Mouse (Mus musculus): ENCODE measurements around the gene Slc3a1. TPM values are rescaled to one million over a fixed set of nuclear protein-coding genes. Genes with fewer than 3 reads are reported as not detected.

Gene Slc3a1
- total RNA-seq (2021): under 1 TPM in 1 of 2 experiments, not detected in 1; 0.22 TPM

DNA sequence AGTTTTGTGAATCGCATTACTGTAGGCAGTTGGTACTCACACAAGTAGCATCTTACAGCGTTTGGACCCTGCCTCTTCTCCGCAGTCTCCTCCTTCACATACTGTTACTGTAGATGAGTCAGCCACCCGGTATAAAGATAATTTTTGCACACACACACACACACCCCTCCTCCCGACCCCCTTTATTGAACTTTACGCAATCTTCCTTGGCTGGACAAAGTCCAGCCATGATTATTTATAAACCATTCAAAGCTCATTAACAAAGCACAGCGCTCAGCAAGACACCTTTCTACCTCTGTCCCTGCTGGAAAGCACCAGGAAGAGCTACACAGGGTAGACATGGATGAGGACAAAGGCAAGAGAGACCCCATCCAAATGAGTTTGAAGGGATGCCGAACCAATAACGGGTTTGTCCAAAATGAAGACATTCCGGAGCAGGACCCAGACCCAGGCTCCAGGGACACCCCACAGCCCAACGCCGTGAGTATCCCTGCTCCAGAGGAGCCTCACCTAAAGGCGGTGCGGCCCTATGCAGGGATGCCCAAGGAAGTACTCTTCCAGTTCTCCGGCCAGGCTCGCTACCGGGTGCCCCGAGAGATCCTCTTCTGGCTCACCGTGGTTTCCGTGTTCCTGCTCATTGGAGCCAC, at the start of gene Slc3a1:
Slc3a1 (plus strand) TSS at position 284 of the 647 bp plus-strand sequence.
- intact Hi-C loops (cut with DNase I): no loop called here
- DNase-seq: no peak

GRCm38 (mm10) chr17:84981721-84982120, 46.5 kb upstream of the Slc3a1 start:
- no peak for DNase-seq
- intact Hi-C loops (cut with DNase I): no loop called here

GRCm38 (mm10) chr17:84982735-84983134, 45.4 kb upstream of the Slc3a1 start:
- DNase-seq: no peak
- intact Hi-C loops (cut with DNase I): no loop called here

- intact Hi-C loops (cut with DNase I): no loop called here
- DNase-seq: no peak
Measured at GRCm38 (mm10) chr17:84986368-84986767, 41.8 kb upstream of the Slc3a1 start.

GRCm38 (mm10) chr17:84987834-84988410, 40.3 kb upstream of the Slc3a1 start:
- DNase-seq: no peak
- intact Hi-C loops (cut with DNase I): no loop called here

DNA sequence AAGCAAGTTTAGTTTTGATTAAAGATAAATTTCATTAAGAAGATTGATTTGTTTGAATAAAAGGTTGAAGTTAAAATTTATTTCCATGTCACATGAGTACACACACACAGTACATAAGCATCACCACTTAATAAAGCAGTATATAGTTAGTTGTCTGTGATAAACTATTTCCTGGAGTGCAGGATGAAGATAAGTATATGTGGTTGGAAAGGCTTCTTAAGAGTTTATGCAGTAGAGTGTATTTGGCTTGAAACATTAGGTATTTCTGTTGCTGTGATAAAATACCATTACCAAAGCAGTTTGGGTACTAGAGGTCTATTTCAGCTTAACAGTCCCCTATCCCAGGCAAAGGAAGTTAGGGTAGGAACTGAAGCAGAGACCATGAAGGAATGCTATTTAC, 39.7 kb upstream of the Slc3a1 start:
- DNase-seq: no peak
- intact Hi-C loops (cut with DNase I): no loop called here

DNA sequence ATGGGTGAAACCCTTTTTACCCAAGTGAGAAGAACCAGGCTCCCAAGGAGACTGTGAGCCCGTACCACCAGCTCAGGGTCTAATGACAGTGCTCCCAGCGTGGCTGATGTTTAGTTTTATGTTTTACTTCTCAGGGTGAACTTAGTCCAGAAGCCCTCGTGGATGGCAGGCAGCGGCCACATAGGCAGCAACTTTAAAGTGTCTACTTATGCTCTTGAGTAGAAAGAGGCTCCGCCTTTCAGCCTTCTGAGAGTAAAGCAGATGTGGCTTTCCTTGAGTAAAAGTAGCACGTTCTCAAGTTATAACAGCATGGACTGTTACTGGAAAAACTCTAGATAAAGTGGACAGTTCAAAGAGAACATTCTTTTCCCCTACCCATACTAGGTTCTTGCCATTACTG, 32.3 kb upstream of the Slc3a1 start:
- intact Hi-C loops (cut with DNase I): no loop called here
- no peak for DNase-seq

DNA sequence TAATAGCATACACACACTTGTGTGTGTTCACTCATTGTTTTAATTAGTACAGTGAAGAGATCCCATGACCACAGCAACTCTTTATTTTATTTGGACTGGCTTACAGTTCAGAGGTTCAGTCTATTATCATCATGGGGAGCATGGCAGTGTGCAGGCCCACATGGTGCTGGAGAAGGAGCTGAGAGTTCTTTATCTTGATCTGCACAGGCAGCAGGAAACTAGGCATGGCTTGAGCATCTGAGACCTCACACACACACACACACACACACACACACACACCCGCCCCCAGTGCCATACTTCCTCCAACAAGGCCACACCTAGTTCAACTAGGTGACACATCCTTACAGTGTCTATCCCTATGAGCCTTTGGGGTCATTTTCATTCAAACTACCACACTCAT, 30.5 kb upstream of the Slc3a1 start:
- intact Hi-C loops (cut with DNase I): no loop called here

GRCm38 (mm10) chr17:84999636-85000035, 28.5 kb upstream of the Slc3a1 start:
- intact Hi-C loops (cut with DNase I): no loop called here
- DNase-seq: no peak

More for the DNA sequence above, 30.5 kb upstream of the Slc3a1 start:
- DNase-seq: no peak

- DNase-seq: no peak
- intact Hi-C loops (cut with DNase I): no loop called here
Measured at GRCm38 (mm10) chr17:85013485-85013884, 14.7 kb upstream of the Slc3a1 start.

- DNase-seq: no peak
- intact Hi-C loops (cut with DNase I): no loop called here
Measured at GRCm38 (mm10) chr17:85014632-85015031, 13.5 kb upstream of the Slc3a1 start.

DNA sequence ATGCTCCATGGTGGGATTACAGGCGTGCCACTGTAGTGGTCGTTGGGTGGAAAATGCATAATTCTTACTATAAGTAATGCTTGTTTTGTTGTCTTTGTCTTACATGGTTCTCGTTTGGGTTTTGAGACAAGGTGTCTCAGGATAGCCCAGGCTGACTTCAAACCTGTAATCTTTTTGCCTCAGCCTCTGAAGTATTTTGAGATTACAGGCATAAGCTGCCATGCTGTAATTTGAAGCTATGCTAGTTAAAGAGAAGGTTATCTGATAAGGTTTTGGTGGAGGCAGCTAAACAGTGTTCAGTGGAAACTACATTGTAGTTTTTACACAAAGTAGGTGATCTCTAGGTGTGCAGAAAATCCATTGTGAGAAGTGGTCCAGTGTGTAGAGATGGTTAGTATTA, 9.8 kb upstream of the Slc3a1 start:
- intact Hi-C loops (cut with DNase I): no loop called here
- no peak for DNase-seq

DNA sequence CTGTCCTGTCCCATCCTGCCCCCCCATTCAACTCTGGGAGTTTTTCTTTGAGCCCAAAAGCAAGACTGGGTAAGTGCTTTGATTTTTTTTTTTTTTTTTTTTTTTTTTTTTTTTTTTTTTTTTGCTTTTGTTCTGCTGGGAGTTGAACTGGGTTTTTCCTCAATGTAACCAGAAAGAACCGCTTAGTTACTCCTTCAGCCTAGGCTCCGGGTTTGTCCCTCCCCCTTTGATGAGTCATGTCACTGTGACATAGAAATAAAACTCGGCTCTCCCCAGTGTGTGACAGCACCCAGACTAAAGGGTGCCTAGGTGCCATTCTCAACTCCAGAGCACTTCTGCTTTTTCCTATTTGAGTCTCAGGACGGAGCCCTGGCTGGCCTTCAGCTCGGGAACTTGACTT, 9.4 kb upstream of the Slc3a1 start:
- intact Hi-C loops (cut with DNase I): no loop called here
- DNase-seq: no peak

GRCm38 (mm10) chr17:85020343-85020742, 7.8 kb upstream of the Slc3a1 start:
- intact Hi-C loops (cut with DNase I): no loop called here
- no peak for DNase-seq

GRCm38 (mm10) chr17:85023247-85024167, 4.7 kb upstream of the Slc3a1 start:
- peak; percentile 22 to 41 for DNase-seq
- intact Hi-C loops (cut with DNase I): loop anchor here (1.0 kb wide), 1 partner anchor 145 kb away; no protein-coding TSS in a partner anchor

DNA sequence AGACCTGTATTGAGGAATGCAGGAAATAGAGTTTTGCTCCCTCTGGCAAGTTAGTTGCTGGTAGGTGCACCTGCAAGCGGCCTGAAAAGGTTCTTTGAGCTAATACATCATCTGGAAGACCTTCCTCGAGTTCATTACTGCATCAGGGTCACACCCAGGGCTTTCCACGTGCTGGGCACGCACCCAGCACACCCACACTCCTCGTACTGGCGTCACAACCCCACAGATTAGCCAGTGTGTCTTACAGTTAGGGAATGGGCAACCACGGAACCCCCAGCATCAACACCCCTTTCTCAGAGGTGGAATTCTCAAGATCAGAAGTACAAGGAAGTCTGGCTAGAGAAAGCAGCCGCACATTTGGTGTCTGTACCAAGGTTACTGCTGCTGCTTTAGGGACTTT, 3.9 kb upstream of the Slc3a1 start:
- intact Hi-C loops (cut with DNase I): no loop called here
- no peak for DNase-seq

GRCm38 (mm10) chr17:85025151-85025550, 3.0 kb upstream of the Slc3a1 start:
- intact Hi-C loops (cut with DNase I): no loop called here
- no peak for DNase-seq

DNA sequence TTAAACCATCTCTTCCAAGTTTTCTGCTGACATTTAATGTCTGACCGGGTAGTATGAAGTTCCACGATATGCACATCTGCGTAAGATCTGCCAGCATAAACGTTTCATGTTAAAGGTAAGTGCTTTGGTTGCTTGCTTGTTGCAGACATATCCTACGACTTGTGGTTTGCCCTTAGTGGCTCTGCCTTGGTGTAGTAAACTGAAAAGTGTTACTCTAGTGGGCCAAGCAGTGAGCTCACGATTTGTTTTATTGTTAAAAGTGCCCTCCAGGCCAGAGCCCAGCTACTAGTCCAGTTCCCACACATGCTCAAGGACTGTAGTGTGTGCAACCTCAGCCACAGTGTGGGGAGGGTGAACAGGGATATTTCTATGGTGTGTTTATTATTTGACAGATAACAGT, 1.7 kb upstream of the Slc3a1 start:
- DNase-seq: no peak
- intact Hi-C loops (cut with DNase I): no loop called here

- DNase-seq: no peak
- intact Hi-C loops (cut with DNase I): no loop called here
Measured at GRCm38 (mm10) chr17:85027247-85027646, 929 bp upstream of the Slc3a1 start.

GRCm38 (mm10) chr17:85028797-85029196, 621 bp downstream of the Slc3a1 start:
- intact Hi-C loops (cut with DNase I): no loop called here
- no peak for DNase-seq

GRCm38 (mm10) chr17:85030651-85031050, 2.5 kb downstream of the Slc3a1 start:
- intact Hi-C loops (cut with DNase I): no loop called here
- DNase-seq: no peak

GRCm38 (mm10) chr17:85033087-85033486, 4.9 kb downstream of the Slc3a1 start:
- intact Hi-C loops (cut with DNase I): no loop called here
- no peak for DNase-seq

All from heart, postnatal 36 days (tissue).